Mouse (Mus musculus): Measurements from ENCODE around the gene Ptrhd1.

Ptrhd1 gene

DNA sequence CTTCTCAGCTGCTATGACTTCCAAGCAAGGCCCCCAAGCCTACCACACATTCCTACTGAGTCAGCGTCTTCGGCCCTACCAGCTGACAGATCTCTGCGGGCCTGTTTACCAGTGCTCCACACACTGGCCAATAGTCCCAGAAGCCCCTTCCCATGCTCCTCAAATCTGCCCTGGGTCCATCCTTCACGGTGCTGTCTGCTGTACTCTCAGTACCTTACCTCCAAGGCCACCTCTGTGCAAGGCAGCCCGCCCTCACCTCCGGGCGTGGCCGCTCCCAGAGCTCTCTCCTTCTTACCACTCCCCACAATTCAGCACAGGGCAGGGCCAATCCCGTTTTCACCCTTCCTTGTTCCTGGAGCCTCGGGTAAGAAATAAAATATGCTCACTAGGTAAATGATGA, 11.9 kb downstream of the Ptrhd1 start:
- no peak for DNase-seq (ENCODE audit: low spot score)

DNA sequence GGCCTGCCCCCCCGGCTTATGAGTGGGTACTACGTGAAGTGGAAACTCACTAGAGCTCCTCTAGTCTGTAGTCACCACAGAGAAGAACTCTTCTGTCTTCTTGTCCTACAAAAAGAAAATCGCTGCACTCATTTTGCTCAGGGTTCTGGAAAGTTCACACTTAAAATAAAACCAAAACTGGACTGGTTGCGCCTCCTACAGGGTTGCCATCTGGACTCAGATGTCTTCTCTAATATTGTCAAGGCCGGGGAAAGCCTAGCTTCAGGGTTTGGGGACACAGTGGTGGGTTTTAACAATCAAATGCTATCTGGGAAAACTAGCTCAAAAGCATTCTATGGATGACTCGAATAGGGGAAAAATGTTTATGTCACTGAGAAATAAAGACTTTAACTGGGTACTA, 16.0 kb downstream of the Ptrhd1 start:
- no peak for DNase-seq (ENCODE audit: low spot score)

DNA sequence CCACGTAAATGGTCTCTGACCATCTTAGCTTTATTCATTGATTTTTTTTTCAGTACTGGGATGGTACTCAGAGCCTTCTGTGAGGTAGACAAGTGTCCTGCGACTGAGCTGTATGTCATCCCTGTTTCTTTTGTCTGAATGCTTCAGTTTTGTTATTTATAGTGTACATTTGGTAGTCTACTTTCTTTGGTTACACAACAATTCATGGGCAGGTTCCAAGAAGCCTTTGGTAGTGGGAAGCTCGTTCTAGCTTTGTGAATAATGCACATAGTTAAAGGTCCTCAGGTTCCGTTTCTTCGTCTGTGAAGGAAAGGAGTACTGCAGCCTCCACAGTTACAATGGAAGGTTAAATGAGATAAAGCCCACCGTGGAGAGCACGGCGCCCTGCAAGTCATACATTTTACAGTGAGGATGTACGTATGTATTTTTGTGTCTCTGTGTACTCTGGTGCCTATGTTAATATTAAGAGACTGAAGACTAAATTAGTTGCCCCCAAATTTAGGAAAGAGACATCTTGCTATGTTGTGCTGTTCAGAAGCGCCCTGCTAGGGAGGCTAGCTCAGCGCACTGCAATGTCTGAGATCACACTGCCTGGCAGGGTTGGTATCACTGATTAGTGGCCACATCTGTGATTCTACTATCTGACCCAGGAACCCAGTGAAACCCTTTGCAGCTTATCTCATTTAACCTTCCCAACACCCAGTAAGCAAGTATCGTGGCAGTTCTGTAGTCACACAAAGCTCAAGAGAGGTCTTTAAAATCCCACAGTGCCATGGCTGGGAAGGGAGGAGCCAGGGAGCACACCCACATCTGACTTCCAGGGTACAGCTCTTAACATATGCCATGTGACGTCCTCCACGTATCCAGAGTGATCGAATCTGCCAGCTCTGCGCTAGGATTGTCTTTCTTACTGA, 19.2 kb downstream of the Ptrhd1 start:
- DNase-seq (ENCODE audit: low spot score) = no peak

DNA sequence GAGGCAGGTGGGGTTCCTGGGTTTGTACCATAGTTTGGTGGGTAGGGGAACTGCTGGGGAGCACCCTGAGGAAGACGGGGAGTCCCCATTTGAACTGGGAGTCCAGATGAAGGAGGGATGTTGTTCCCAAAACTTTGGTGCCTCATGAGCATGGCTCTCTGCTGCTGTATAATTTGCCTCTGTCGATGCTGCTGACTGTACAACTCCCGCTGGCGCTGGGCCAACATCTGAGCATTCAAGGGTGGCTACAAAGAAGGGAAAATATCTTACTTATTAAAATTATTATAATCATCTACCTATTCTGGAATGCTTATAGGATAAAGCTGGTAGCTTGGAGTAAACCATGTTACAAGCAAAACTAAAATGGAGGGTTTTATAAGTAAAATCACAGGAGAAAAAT, 33.9 kb downstream of the Ptrhd1 start:
- DNase-seq (ENCODE audit: low spot score) = no peak

DNA sequence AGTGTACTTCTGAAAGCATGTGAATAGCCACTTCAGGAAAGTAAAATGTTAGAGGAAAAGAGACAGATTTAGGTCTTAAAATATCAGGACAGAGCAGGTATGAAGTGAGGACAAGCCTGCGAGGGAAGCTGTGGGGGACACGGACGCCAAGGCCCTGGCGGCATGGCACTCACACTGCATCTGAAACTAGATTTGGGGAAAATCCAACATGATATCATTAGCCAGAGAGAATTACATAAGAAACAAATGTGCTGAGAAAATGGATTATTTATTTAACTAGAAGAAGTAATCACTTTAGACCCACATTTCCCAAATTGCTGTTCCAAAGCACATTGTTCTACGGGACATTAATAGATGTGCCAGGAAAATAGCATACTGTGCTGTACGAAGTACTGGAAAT, 37.3 kb downstream of the Ptrhd1 start:
- DNase-seq (ENCODE audit: low spot score) = no peak

DNA sequence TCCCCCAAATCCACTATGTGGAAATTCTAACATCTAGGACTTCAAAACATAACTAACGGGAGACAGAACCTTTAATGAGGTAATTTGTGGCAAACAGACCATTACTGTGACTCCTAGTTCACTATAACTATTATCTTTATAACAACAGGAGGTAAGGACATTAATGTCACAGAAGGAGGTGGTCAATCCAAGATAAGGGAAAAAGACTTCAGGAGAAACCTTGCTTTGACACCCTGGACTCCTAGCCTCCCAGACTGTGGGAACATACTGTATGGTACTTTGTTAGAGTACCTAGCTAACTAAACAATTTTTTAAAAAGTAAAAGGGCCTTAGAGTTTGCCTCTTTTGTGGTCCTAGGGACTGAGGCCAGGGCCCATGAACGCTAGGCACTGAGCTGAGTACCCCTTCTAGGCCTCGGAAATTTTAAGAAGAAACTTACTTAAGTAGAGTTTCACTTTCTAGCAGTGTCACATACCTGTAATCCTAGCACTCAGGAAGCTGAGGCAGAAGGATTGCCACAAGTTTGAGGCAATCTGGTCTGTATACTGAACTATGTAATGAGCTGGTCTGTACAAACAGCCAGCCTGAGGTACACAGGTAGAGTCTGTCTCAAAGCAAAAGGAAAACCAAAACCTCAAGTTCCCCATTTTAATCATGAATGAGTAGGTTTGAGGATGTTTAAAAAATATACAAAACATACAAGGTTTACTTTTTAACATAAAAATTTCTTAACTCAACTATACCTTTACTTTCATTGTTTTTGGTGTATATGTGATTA, 45.3 kb downstream of the Ptrhd1 start:
- no peak for DNase-seq (ENCODE audit: low spot score)

DNA sequence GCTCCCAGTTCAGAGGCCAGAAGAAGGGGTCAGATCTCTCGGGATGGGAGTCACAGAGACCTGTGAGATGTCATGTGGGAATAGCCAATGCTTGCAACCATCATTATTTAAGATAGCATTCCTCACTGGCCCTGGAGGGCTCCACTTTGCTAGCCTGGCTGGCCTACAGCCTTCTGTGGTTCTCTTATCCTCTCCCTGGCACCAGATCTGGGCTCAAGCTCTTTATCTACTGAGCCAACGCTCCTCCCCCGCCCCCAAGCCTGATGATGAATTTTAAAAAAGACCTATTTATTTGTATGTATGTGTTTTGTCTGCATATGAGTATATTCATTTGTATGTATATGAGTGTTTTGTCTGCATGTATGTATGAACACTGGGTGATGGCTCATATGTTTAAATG, 46.1 kb downstream of the Ptrhd1 start:
- no peak for DNase-seq (ENCODE audit: low spot score)

DNA sequence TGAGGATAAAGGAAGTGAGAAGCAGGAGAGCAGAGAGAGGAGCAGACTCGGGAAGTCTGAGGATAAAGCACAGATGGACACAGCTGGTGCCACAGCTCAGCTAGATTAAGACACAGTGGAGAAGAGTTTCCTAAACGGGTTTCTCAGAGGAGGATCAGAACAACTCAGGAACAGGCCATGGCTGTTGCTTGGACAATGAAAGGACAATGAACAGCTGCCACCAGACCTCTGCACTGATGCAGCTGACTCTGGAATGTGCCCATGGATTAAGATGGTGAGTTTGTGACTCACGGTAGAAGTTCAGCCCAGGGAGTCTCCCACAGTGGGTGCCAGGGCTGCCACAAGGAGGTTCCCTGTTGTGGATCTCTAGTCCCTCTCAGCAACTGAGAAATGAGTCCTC, 51.4 kb downstream of the Ptrhd1 start:
- no peak for DNase-seq (ENCODE audit: low spot score)

Data from spleen, adult 12 weeks (tissue).